Mouse (Mus musculus): ENCODE measurements around the gene Tppp2. TPM values are rescaled to one million over a fixed set of nuclear protein-coding genes. Genes with fewer than 3 reads are reported as not detected.

Gene Tppp2
- total and polyA plus RNA-seq, 3 experiments, result not detected

DNA sequence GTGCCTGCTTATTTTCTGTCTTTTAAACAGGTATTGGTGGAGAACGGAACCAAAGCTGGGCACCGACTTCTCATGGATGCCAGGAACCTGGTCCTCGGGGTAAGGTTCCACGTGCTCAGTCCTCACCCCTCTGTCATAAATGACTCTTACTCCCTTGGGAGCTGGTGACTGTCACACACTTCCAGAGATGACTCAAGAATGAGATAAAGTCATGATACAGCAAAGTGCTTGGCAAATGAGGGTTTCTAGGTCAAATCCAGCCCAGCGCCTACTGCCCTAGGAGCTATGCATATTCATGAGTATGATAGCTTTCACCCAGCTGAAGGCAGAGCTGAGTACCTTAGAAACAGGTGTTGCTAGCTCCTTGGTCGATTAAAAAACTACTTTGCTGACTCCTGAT, 28.4 kb upstream of the Tppp2 start (continued):
- peak; percentile 27; the same call in 1 of the 2 replicates for TF ChIP-seq MXI1 (IDR thresholded peaks at IDR 0.05; ENCODE audit: low read depth, low read length)
- no peak for TF ChIP-seq POLR2AphosphoS2 (IDR thresholded peaks at IDR 0.05; ENCODE audit: low read depth, low read length)
- peak; percentile 60 for TF ChIP-seq BHLHE40 (IDR thresholded peaks at IDR 0.05; ENCODE audit: low read depth, low read length)
- no peak for TF ChIP-seq NELFE (IDR thresholded peaks at IDR 0.05; ENCODE audit: low read depth, low read length)
- no peak for TF ChIP-seq SMC3 (IDR thresholded peaks at IDR 0.05; ENCODE audit: low read depth, low read length)
- peak; percentile 58; the same call in 1 of the 2 replicates for TF ChIP-seq MAX (IDR thresholded peaks at IDR 0.05; ENCODE audit: low read length)
- TF ChIP-seq GABPA (IDR thresholded peaks at IDR 0.05; ENCODE audit: insufficient replicate concordance, low read depth, low read length), result no peak
- TF ChIP-seq JUND (conservative IDR thresholded peaks at IDR 0.05; ENCODE audit: low read depth, low read length), result no peak; the same call in 1 of the 2 replicates
- no peak for TF ChIP-seq TBP (conservative IDR thresholded peaks at IDR 0.05; ENCODE audit: low read depth, low read length)

DNA sequence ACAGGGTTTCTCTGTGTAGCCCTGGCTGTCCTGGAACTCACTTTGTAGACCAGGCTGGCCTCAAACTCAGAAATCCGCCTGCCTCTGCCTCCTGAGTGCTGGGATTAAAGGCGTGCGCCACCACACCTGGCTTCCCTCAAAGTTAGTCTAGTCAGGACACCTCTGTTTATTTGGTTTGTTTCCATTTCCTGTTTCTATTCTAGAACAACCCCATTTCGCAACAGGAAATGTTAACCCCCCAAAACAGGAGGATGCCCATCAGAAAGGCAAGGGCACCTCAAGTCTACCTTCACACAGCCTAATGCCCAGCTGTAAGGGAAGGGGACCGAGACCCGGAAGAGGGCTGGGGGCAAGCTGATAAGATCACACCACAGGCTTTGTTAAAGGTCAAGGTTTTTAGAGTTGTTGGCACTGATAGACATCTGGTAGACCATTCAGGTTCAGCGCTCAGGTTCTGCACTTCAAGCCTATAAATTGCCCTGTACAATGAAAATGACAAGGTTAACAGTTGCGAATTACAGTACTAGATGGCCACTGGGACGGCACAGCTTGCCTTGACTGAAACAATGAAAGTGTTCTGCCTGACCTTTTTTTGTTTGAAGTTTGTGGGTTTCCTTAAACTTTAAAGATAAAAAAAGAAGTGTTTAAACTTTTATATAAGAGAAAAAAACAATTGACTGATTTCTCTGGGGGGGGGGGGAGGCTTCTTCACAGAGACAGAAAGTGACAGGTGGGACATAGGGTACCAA, 25.9 kb upstream of the Tppp2 start, which contains the start of gene Slc39a2:
Gene Slc39a2, plus strand, starts transcription at position 699 of the 749 bp plus-strand sequence.
- dilution Hi-C loops (cut with MboI; ENCODE audit: extremely low pct_ligation_motif_present, extremely low pct_unique_long_range_greater_than_20kb, low sequenced_read_pairs), result no loop called here

DNA sequence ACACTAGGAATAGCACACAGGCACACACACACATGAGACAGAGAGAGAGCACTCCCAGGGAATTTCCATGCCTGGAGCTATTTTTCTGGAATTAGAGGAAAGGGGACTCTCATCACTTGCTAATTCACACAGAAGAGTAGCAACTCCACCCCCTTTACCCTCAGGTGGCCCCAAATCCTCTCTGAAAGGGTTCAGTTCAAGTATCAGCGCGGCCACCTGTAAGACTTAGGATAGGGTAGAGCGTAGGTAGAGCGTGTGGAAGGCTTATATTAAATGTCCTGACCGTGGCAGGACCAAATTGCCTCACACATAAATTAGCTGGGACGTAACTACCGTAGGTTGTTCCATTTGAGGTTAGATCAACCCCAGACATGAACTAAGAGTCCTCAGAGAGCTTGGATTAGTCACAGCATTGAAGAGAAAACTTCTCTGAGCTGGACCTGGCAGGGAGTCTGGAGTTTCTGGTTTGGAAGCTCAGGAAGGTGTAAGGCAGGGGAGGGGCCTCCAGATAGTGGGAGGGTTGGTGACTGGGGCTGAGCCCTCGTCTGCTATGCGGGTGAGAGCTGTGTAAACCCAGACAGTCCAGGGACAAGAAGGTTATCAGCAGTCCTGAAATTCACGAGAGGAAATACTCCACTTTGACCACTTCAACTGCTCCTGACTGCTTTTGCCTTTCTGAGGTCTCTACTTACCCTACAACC, 25.0 kb upstream of the Tppp2 start:
- Histone ChIP-seq H3K4me2 (ENCODE audit: insufficient read depth, low read depth, poor library complexity, severe bottlenecking) (no peak overlapping the region), H3K27me3 (replicated peaks) (no peaks in the 10 kb centered on the region), H3K36me3 (replicated peaks in 1 of 2; ENCODE audit: control insufficient read depth in 1 of 2, insufficient read depth in 1 of 2, low read length in 1 of 2) (peaks cover 41 to 79% of the 10 kb centered on the region in 2 experiments), H3K9ac (ENCODE audit: insufficient read depth, low read depth) (no peak overlapping the region), H3K27ac (ENCODE audit: insufficient read depth, low read depth) (no peak overlapping the region), H3K4me1 (ENCODE audit: control insufficient read depth in 1 of 2, insufficient read depth in 2 of 2) (peaks cover 0 to 5% of the 10 kb centered on the region in 2 experiments; a peak in 1 of 4 replicates), H3K79me2 (replicated peaks; ENCODE audit: control insufficient read depth, extremely low read depth, insufficient read depth, poor library complexity, severe bottlenecking) (no peaks in the 10 kb centered on the region), H3K4me3 (replicated peaks in 1 of 3; ENCODE audit: low read depth in 2 of 3, low read length in 2 of 3, poor library complexity in 1 of 3) (no peak overlapping the region), H3K9me3 (replicated peaks; ENCODE audit: low read length) (no peaks in the 10 kb centered on the region)
- dilution Hi-C loops (cut with MboI; ENCODE audit: extremely low pct_ligation_motif_present, extremely low pct_unique_long_range_greater_than_20kb, low sequenced_read_pairs) (no loop called here), in situ Hi-C loops (cut with MboI; ENCODE audit: low pct_ligation_motif_present, low pct_unique_long_range_greater_than_20kb, low sequenced_read_pairs) (no loop called here)
- TF ChIP-seq TCF12 (IDR thresholded peaks at IDR 0.05; ENCODE audit: low read depth, low read length) (no peak), ZNF384 (IDR thresholded peaks at IDR 0.05; ENCODE audit: low read depth, low read length) (peak; percentile 44; the same call in 1 of the 2 replicates)
- DNase-seq (ENCODE audit: extremely low read depth), result no peak

More for the DNA sequence above, 25.9 kb upstream of the Tppp2 start, which contains the start of gene Slc39a2:
- no peak within 1 kb of the TSS for H3K9ac ChIP-seq (ENCODE audit: insufficient read depth, low read depth)
- peaks cover 0 to 5% of the 10 kb centered on the region in 2 experiments; a peak in 1 of 4 replicates for H3K4me1 ChIP-seq (ENCODE audit: control insufficient read depth in 1 of 2, insufficient read depth in 2 of 2)
- H3K27ac ChIP-seq (ENCODE audit: insufficient read depth, low read depth), result no peak within 1 kb of the TSS
- TF ChIP-seq ELF1 (IDR thresholded peaks at IDR 0.05; ENCODE audit: low read depth, low read length) (no peak), IRF4 (IDR thresholded peaks at IDR 0.05; ENCODE audit: low read depth, low read length) (no peak), SIN3A (IDR thresholded peaks at IDR 0.05; ENCODE audit: low read length) (no peak), PAX5 (IDR thresholded peaks at IDR 0.05; ENCODE audit: low read length) (no peak)
- no peak within 1 kb of the TSS for H3K4me2 ChIP-seq (ENCODE audit: insufficient read depth, low read depth, poor library complexity, severe bottlenecking)
- H3K79me2 ChIP-seq (replicated peaks; ENCODE audit: control insufficient read depth, extremely low read depth, insufficient read depth, poor library complexity, severe bottlenecking), result no peaks in the 10 kb centered on the region
- no peak for DNase-seq (ENCODE audit: extremely low read depth)
- no peak within 1 kb of the TSS for H3K4me3 ChIP-seq (replicated peaks in 1 of 3; ENCODE audit: low read depth in 2 of 3, low read length in 2 of 3, poor library complexity in 1 of 3)
- no peaks in the 10 kb centered on the region for H3K9me3 ChIP-seq (replicated peaks; ENCODE audit: low read length)
- peaks cover 47 to 83% of the 10 kb centered on the region in 2 experiments for H3K36me3 ChIP-seq (replicated peaks in 1 of 2; ENCODE audit: control insufficient read depth in 1 of 2, insufficient read depth in 1 of 2, low read length in 1 of 2)
- in situ Hi-C loops (cut with MboI; ENCODE audit: low pct_ligation_motif_present, low pct_unique_long_range_greater_than_20kb, low sequenced_read_pairs), result no loop called here
- no peaks in the 10 kb centered on the region for H3K27me3 ChIP-seq (replicated peaks)
